Mouse (Mus musculus): ENCODE data around the gene Ube2f. TPM values are rescaled to one million over a fixed set of nuclear protein-coding genes. Genes with fewer than 3 reads are reported as not detected.
A peak's percentile ranks its signal among the peaks of the same experiment; 100 is the strongest.

Gene Ube2f
- total and polyA plus RNA-seq, 2 experiments from 2014 or later = 34.1 to 46.7 TPM

GRCm38 (mm10) chr1:91207334-91208074, 42.6 kb upstream of the Ube2f start:
- no peak for ATAC-seq
- peak overlapping the region; percentile 92; the same call in 1 of the 2 replicates for H3K27ac ChIP-seq

GRCm38 (mm10) chr1:91209343-91209742, 40.8 kb upstream of the Ube2f start:
- peak; percentile 82 for DNase-seq (ENCODE audit: low spot score)
- Histone ChIP-seq H3K4me1 (ENCODE audit: insufficient read depth, low read length) (peaks cover 28% of the 10 kb centered on the region), H3K9me3 (ENCODE audit: low read length) (no peaks in the 10 kb centered on the region), H3K4me2 (ENCODE audit: low read depth, low read length) (no peak overlapping the region), H3K36me3 (ENCODE audit: insufficient read depth, low read length) (no peaks in the 10 kb centered on the region), H3K27ac (peak overlapping the region; percentile 92), H3K9ac (replicated peaks; ENCODE audit: low read length) (peak overlapping the region; percentile 38), H3K27me3 (ENCODE audit: insufficient read depth, low read length) (no peaks in the 10 kb centered on the region), H3K4me3 (ENCODE audit: low read length) (no peak overlapping the region)
- no peak for TF ChIP-seq CTCF (IDR thresholded peaks at IDR 0.05; ENCODE audit: low read depth)
- peak; percentile 89 for ATAC-seq
- 45% methylated on average over 6 of the region's 6 CpGs for WGBS

More at GRCm38 (mm10) chr1:91207334-91208074, 42.6 kb upstream of the Ube2f start:
- H3K4me3 ChIP-seq (ENCODE audit: low read length) = no peak overlapping the region
- H3K4me2 ChIP-seq (ENCODE audit: low read depth, low read length) = no peak overlapping the region
- no peak overlapping the region for H3K9ac ChIP-seq (replicated peaks; ENCODE audit: low read length)
- WGBS = 57% methylated on average over 3 of the region's 3 CpGs
- TF ChIP-seq CTCF (IDR thresholded peaks at IDR 0.05; ENCODE audit: low read depth) = no peak
- no peaks in the 10 kb centered on the region for H3K27me3 ChIP-seq (ENCODE audit: insufficient read depth, low read length)
- no peaks in the 10 kb centered on the region for H3K9me3 ChIP-seq (ENCODE audit: low read length)
- DNase-seq (ENCODE audit: low spot score) = no peak
- H3K36me3 ChIP-seq (ENCODE audit: insufficient read depth, low read length) = no peaks in the 10 kb centered on the region
- peaks cover 28% of the 10 kb centered on the region for H3K4me1 ChIP-seq (ENCODE audit: insufficient read depth, low read length)

GRCm38 (mm10) chr1:91209785-91210184, 40.3 kb upstream of the Ube2f start:
- Histone ChIP-seq H3K4me3 (ENCODE audit: low read length) (no peak overlapping the region), H3K9me3 (ENCODE audit: low read length) (no peaks in the 10 kb centered on the region), H3K27ac (peak overlapping the region; percentile 92), H3K36me3 (ENCODE audit: insufficient read depth, low read length) (no peaks in the 10 kb centered on the region), H3K4me2 (ENCODE audit: low read depth, low read length) (no peak overlapping the region), H3K9ac (replicated peaks; ENCODE audit: low read length) (peak overlapping the region; percentile 38), H3K27me3 (ENCODE audit: insufficient read depth, low read length) (no peaks in the 10 kb centered on the region), H3K4me1 (ENCODE audit: insufficient read depth, low read length) (peaks cover 28% of the 10 kb centered on the region)
- ATAC-seq = peak; percentile 92
- TF ChIP-seq CTCF (IDR thresholded peaks at IDR 0.05; ENCODE audit: low read depth) = no peak
- peak; percentile 89 for DNase-seq (ENCODE audit: low spot score)
- 32% methylated on average over 6 of the region's 6 CpGs for WGBS

- Histone ChIP-seq H3K4me1 (ENCODE audit: insufficient read depth, low read length) (peaks cover 24% of the 10 kb centered on the region), H3K36me3 (ENCODE audit: insufficient read depth, low read length) (no peaks in the 10 kb centered on the region), H3K27ac (peak overlapping the region; percentile 92), H3K4me2 (ENCODE audit: low read depth, low read length) (no peak overlapping the region), H3K27me3 (ENCODE audit: insufficient read depth, low read length) (no peaks in the 10 kb centered on the region), H3K9me3 (ENCODE audit: low read length) (no peaks in the 10 kb centered on the region), H3K9ac (replicated peaks; ENCODE audit: low read length) (no peak overlapping the region), H3K4me3 (ENCODE audit: low read length) (no peak overlapping the region)
- ATAC-seq = 0 out of 2 replicates have a peak, but pooled peaks have one; percentile 13
- DNase-seq (ENCODE audit: low spot score) = peak; percentile 89
- 82% methylated on average over 1 of the region's 1 CpGs for WGBS
- peak; percentile 81 for TF ChIP-seq CTCF (IDR thresholded peaks at IDR 0.05; ENCODE audit: low read depth)
Observed at GRCm38 (mm10) chr1:91211099-91211498, 39.0 kb upstream of the Ube2f start.

- DNase-seq (ENCODE audit: low spot score) (peak; percentile 65), ATAC-seq (0 out of 2 replicates have a peak, but pooled peaks have one; percentile 42)
- H3K4me1 ChIP-seq (ENCODE audit: insufficient read depth, low read length) = peaks cover 24% of the 10 kb centered on the region
- H3K4me2 ChIP-seq (ENCODE audit: low read depth, low read length) = no peak overlapping the region
- no peaks in the 10 kb centered on the region for H3K36me3 ChIP-seq (ENCODE audit: insufficient read depth, low read length)
- H3K9ac ChIP-seq (replicated peaks; ENCODE audit: low read length) = no peak overlapping the region
- H3K4me3 ChIP-seq (ENCODE audit: low read length) = no peak overlapping the region
- peak overlapping the region; percentile 74 for H3K27ac ChIP-seq
- WGBS = 29% methylated on average over 7 of the region's 7 CpGs
- no peak for TF ChIP-seq CTCF (IDR thresholded peaks at IDR 0.05; ENCODE audit: low read depth)
- H3K9me3 ChIP-seq (ENCODE audit: low read length) = no peaks in the 10 kb centered on the region
- no peaks in the 10 kb centered on the region for H3K27me3 ChIP-seq (ENCODE audit: insufficient read depth, low read length)
Observed at GRCm38 (mm10) chr1:91211591-91212008, 38.5 kb upstream of the Ube2f start.

- Histone ChIP-seq H3K27me3 (ENCODE audit: insufficient read depth, low read length) (no peaks in the 10 kb centered on the region), H3K9ac (replicated peaks; ENCODE audit: low read length) (no peak overlapping the region), H3K4me1 (ENCODE audit: insufficient read depth, low read length) (peaks cover 13% of the 10 kb centered on the region), H3K36me3 (ENCODE audit: insufficient read depth, low read length) (no peaks in the 10 kb centered on the region), H3K4me3 (ENCODE audit: low read length) (no peak overlapping the region), H3K4me2 (ENCODE audit: low read depth, low read length) (no peak overlapping the region), H3K9me3 (ENCODE audit: low read length) (no peaks in the 10 kb centered on the region), H3K27ac (no peak overlapping the region)
- ATAC-seq (no peak), DNase-seq (ENCODE audit: low spot score) (no peak)
- 96% methylated on average over 1 of the region's 1 CpGs for WGBS
- TF ChIP-seq CTCF (IDR thresholded peaks at IDR 0.05; ENCODE audit: low read depth) = no peak
Observed at GRCm38 (mm10) chr1:91215264-91215663, 34.8 kb upstream of the Ube2f start.

GRCm38 (mm10) chr1:91215981-91216380, 34.1 kb upstream of the Ube2f start:
- H3K27ac ChIP-seq = 0 out of 2 replicates have a peak overlapping the region, but pooled peaks have one; percentile 11
- no peak overlapping the region for H3K9ac ChIP-seq (replicated peaks; ENCODE audit: low read length)
- DNase-seq (ENCODE audit: low spot score) (peak; percentile 12), ATAC-seq (no peak)
- H3K4me2 ChIP-seq (ENCODE audit: low read depth, low read length) = no peak overlapping the region
- TF ChIP-seq CTCF (IDR thresholded peaks at IDR 0.05; ENCODE audit: low read depth) = no peak
- peaks cover 7% of the 10 kb centered on the region; the same call in 1 of the 2 replicates for H3K4me1 ChIP-seq (ENCODE audit: insufficient read depth, low read length)
- 35% methylated on average over 1 of the region's 1 CpGs for WGBS
- no peak overlapping the region for H3K4me3 ChIP-seq (ENCODE audit: low read length)
- H3K36me3 ChIP-seq (ENCODE audit: insufficient read depth, low read length) = no peaks in the 10 kb centered on the region
- no peaks in the 10 kb centered on the region for H3K9me3 ChIP-seq (ENCODE audit: low read length)
- H3K27me3 ChIP-seq (ENCODE audit: insufficient read depth, low read length) = no peaks in the 10 kb centered on the region
